Mouse (Mus musculus) cerebellum, postnatal 10 days (tissue): ENCODE data around the gene Tas1r2.

ENCODE experiments used
- DNase-seq, 2 experiments: peaks; one replicate each; pipeline ENCODE4 v3.0.0; 2021; ENCODE audit warnings: mixed read lengths in 2 of 2

Gene Tas1r2

GRCm38 (mm10) chr4:139639801-139640200 is 13.5 kb upstream of the Tas1r2 start:
- DNase-seq: no peak

GRCm38 (mm10) chr4:139640333-139640732 is 13.0 kb upstream of the Tas1r2 start:
- DNase-seq: no peak

- no peak for DNase-seq
Measured at GRCm38 (mm10) chr4:139640775-139641174, 12.6 kb upstream of the Tas1r2 start.

- peak in 1 of 2 experiments; percentile 43 for DNase-seq
Measured at GRCm38 (mm10) chr4:139641829-139642425, 11.4 kb upstream of the Tas1r2 start.

- peak; percentile 93 to 96 for DNase-seq
Measured at GRCm38 (mm10) chr4:139643972-139644371, 9.4 kb upstream of the Tas1r2 start.

- DNase-seq: no peak
Measured at GRCm38 (mm10) chr4:139646916-139647315, 6.4 kb upstream of the Tas1r2 start.

GRCm38 (mm10) chr4:139650086-139650743 is 3.1 kb upstream of the Tas1r2 start:
- no peak for DNase-seq

- peak in 1 of 2 experiments; percentile 35 for DNase-seq
Measured at GRCm38 (mm10) chr4:139650907-139651306, 2.4 kb upstream of the Tas1r2 start.

- peak; percentile 78 to 84 for DNase-seq
Measured at GRCm38 (mm10) chr4:139661897-139662296, 8.6 kb downstream of the Tas1r2 start.

- no peak for DNase-seq
Measured at GRCm38 (mm10) chr4:139667632-139668031, 14.3 kb downstream of the Tas1r2 start.

- peak; percentile 81 to 83 for DNase-seq
Measured at GRCm38 (mm10) chr4:139669847-139670246, 16.5 kb downstream of the Tas1r2 start.

GRCm38 (mm10) chr4:139675696-139676095 is 22.4 kb downstream of the Tas1r2 start:
- DNase-seq: no peak

- DNase-seq: no peak
Measured at GRCm38 (mm10) chr4:139683728-139684638, 30.6 kb downstream of the Tas1r2 start.

GRCm38 (mm10) chr4:139684639-139685017 is 31.3 kb downstream of the Tas1r2 start:
- DNase-seq: peak; percentile 83 to 89

- DNase-seq: no peak
Measured at GRCm38 (mm10) chr4:139688058-139688457, 34.7 kb downstream of the Tas1r2 start.

GRCm38 (mm10) chr4:139689627-139690269 is 36.4 kb downstream of the Tas1r2 start:
- DNase-seq: peak; percentile 69 to 81

- no peak for DNase-seq
Measured at GRCm38 (mm10) chr4:139693315-139693714, 40.0 kb downstream of the Tas1r2 start.

GRCm38 (mm10) chr4:139697755-139698154 is 44.4 kb downstream of the Tas1r2 start:
- DNase-seq: no peak

- no peak for DNase-seq
Measured at GRCm38 (mm10) chr4:139698602-139699001, 45.3 kb downstream of the Tas1r2 start.

GRCm38 (mm10) chr4:139702914-139703313 is 49.6 kb downstream of the Tas1r2 start:
- no peak for DNase-seq

- DNase-seq: no peak
Measured at GRCm38 (mm10) chr4:139703468-139703867, 50.1 kb downstream of the Tas1r2 start.

GRCm38 (mm10) chr4:139705986-139706385 is 52.6 kb downstream of the Tas1r2 start:
- peak; percentile 58 to 63 for DNase-seq
